Mouse (Mus musculus) myocyte (in vitro differentiated cells): ENCODE measurements around the gene Amacr.

ENCODE experiments used
- E2F4 ChIP-seq: IDR thresholded peaks from one replicate; pipeline ENCODE4 v1.6.1; 2011; ENCODE audit warnings: mild to moderate bottlenecking, control low read depth, moderate library complexity; ENCODE audit not compliant: insufficient read depth
- MYOG ChIP-seq, 3 experiments: IDR thresholded peaks; one replicate each; pipeline ENCODE4 v1.6.1; 2011; ENCODE audit warnings: control low read depth in 2 of 3, low read depth in 2 of 3, mild to moderate bottlenecking in 2 of 3; ENCODE audit not compliant: insufficient read length in 2 of 3, control insufficient read depth in 1 of 3, insufficient read depth in 1 of 3
- POLR2A ChIP-seq: IDR thresholded peaks from one replicate; pipeline ENCODE4 v1.6.1; 2011; ENCODE audit warnings: low read depth, mild to moderate bottlenecking, control low read depth, moderate library complexity; ENCODE audit not compliant: insufficient read length
- USF1 ChIP-seq: IDR thresholded peaks from one replicate; pipeline ENCODE4 v1.6.1; 2011; ENCODE audit warnings: low read depth, mild to moderate bottlenecking, control low read depth, moderate library complexity

DNA sequence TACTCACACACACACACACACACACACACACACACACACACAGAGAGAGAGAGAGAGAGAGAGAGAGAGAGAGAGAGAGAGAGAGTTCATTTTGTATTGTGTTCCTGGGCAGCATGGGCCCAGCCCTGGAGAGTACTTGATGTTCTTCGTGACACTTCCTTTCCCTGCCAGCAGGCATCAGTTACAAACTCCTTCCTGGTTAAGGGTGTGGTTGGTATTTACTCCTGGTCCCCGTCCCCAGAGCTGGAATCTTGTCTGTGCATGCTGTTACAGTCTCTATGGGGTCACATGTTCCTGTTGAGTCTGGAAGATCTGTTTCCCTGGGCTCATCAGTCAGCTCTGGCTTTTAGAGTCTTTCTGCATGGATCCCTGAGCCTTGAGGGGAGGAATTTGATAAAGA, 8.9 kb downstream of the Amacr start:
- TF ChIP-seq POLR2A (no peak), USF1 (no peak), MYOG (IDR thresholded peaks at IDR 0.05; ENCODE audit: control insufficient read depth in 1 of 3, insufficient read depth in 1 of 3, insufficient read length in 2 of 3, low read depth in 2 of 3) (no peak), E2F4 (no peak)
